Comparison of ENCODE assay signal across 9 mouse cellular contexts in the genomic region with DNA sequence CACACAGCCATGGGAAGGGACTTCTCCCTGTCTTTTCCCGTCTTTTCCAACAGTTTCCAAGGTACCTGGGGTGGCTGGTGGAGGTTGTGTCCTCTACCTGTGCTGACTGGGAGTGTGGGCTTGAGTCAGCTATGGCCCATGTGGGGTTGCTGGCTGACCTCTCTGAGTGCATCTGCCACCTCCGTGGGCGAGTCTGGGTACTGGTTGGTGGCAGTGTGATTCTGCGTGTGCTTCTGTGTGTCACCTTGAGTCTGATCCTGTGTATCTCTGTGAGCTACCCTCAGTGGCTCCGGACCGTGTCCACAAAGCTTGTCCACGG. TPM values are rescaled to one million over a fixed set of nuclear protein-coding genes. Genes with fewer than 3 reads are reported as not detected.
DNase-seq lines count a peak whose midpoint lies in the region; ATAC-seq and TF ChIP-seq lines count a peak whose summit lies in the region.
"Had no signal": no experiment of that assay in that cellular context is flagged by ENCODE, and none has a peak within 500 bp of the region (broad histone marks: within the 10 kb centered on the region; RNA-seq: fewer than 3 reads in every experiment).

No protein-coding gene starts in this region.

- H3K27me3 ChIP-seq in hindbrain, embryonic 10.5 days (ENCODE audit: insufficient read depth, poor library complexity, severe bottlenecking), result no peaks in the 10 kb centered on the region
- H3K27me3 ChIP-seq in midbrain, embryonic 10.5 days (ENCODE audit: low read depth, poor library complexity, severe bottlenecking), result no peaks in the 10 kb centered on the region

- peaks cover 12 to 33% of the 10 kb centered on the region in 2 experiments; a peak in 3 of 4 replicates for H3K4me1 ChIP-seq in ES-E14 (ENCODE audit: control insufficient read depth in 2 of 2, insufficient read depth in 2 of 2, low read length in 2 of 2, poor library complexity in 1 of 2)
- H3K4me1 ChIP-seq in hindbrain, embryonic 10.5 days (replicated peaks), result peaks cover 41% of the 10 kb centered on the region
- peaks cover 44% of the 10 kb centered on the region for H3K4me1 ChIP-seq in midbrain, embryonic 10.5 days

- H3K27ac ChIP-seq in ES-E14 (ENCODE audit: insufficient read depth, low read depth, low read length, poor library complexity, severe bottlenecking), result no peak overlapping the region
- no peak overlapping the region for H3K27ac ChIP-seq in hindbrain, embryonic 10.5 days
- H3K27ac ChIP-seq in midbrain, embryonic 10.5 days (replicated peaks), result no peak overlapping the region

- in situ Hi-C loops in ES-E14 (cut with MboI; ENCODE audit: low sequenced_read_pairs in 2 of 2, unreplicated experiment in 2 of 2), result no loop called here

- ATAC-seq in frontal cortex, adult (ENCODE audit: low TSS enrichment), result no peak
- no peak for ATAC-seq in megakaryocyte progenitor cell, adult 5-6 weeks (replicated peaks; ENCODE audit: poor library complexity)

- H3K9ac ChIP-seq in ES-E14 (ENCODE audit: insufficient read depth, low read depth, low read length, poor library complexity, severe bottlenecking), result peak overlapping the region; percentile 57

- H3K9me3 ChIP-seq in ES-E14 (ENCODE audit: control insufficient read depth, insufficient read depth, low read depth, low read length), result no peaks in the 10 kb centered on the region
- no peaks in the 10 kb centered on the region for H3K9me3 ChIP-seq in hindbrain, embryonic 10.5 days
- no peaks in the 10 kb centered on the region for H3K9me3 ChIP-seq in midbrain, embryonic 10.5 days (replicated peaks)

- no peaks in the 10 kb centered on the region for H3K36me3 ChIP-seq in ES-E14 (ENCODE audit: control insufficient read depth, insufficient read depth, low read length, poor library complexity, severe bottlenecking)
- H3K36me3 ChIP-seq in hindbrain, embryonic 10.5 days, result no peaks in the 10 kb centered on the region
- no peaks in the 10 kb centered on the region for H3K36me3 ChIP-seq in midbrain, embryonic 10.5 days

- DNase-seq in heart, adult 11 months, result peak; percentile 90
- DNase-seq in heart, postnatal 36 days, result no peak
- DNase-seq in ES-E14 (ENCODE audit: low read depth, low spot score), result no peak
- no peak for DNase-seq in hindbrain, embryonic 10.5 days (ENCODE audit: low spot score)
- DNase-seq in midbrain, embryonic 10.5 days (ENCODE audit: low spot score), result no peak
- no peak for DNase-seq in left cerebral cortex, adult 11 months (ENCODE audit: low spot score)
- DNase-seq: kidney, adult 18-20 months had no signal

- intact Hi-C loops in heart, postnatal 36 days (cut with DNase I), result loop anchor here (5.0 kb wide), 1 partner anchor 52 kb away; no protein-coding TSS in a partner anchor

- H3K4me3 ChIP-seq in ES-E14 (ENCODE audit: insufficient read depth in 1 of 2, low read depth in 1 of 2, low read length in 2 of 2, poor library complexity in 1 of 2, severe bottlenecking in 1 of 2), result peak overlapping the region in 1 of 2 experiments; percentile 80; a peak in 2 of 4 replicates
- peak overlapping the region; percentile 69 for H3K4me3 ChIP-seq in hindbrain, embryonic 10.5 days
- H3K4me3 ChIP-seq in midbrain, embryonic 10.5 days, result peak overlapping the region; percentile 89

- 78% methylated on average over 7 of the region's 7 CpGs for WGBS in hindbrain, embryonic 10.5 days
- WGBS in midbrain, embryonic 10.5 days, result 75% methylated on average over 7 of the region's 7 CpGs

TF ChIP-seq in ES-E14, 5 proteins besides CTCF, POLR2A, EP300 and RAD21:
- TF ChIP-seq ZC3H11A (IDR thresholded peaks at IDR 0.05; ENCODE audit: borderline replicate concordance, low read depth, low read length) (no peak), MAFK (IDR thresholded peaks at IDR 0.05; ENCODE audit: insufficient read depth, low read depth, low read length) (no peak), CHD2 (IDR thresholded peaks at IDR 0.05; ENCODE audit: low read depth, low read length) (no peak), HCFC1 (IDR thresholded peaks at IDR 0.05; ENCODE audit: borderline replicate concordance, insufficient read depth, low read length) (no peak), ZNF384 (IDR thresholded peaks at IDR 0.05; ENCODE audit: low read depth, low read length) (no peak)

RNA-seq across cellular contexts. Expression of a gene that starts 1.6 kb away (rescaled TPM):
- 10 to 100 TPM; 27.8 to 32.0 TPM for total RNA-seq in heart, postnatal 36 days (2021)
- total RNA-seq in ES-E14 (2012; rRNA removed), result 13.7 and 18.3 TPM in 2 replicates
- polyA plus RNA-seq in hindbrain, embryonic 10.5 days (2016; fragmentation: Nextera tagmentation; extraction: Ambion mirVana), result 24.0 and 29.6 TPM in 2 replicates
- polyA plus RNA-seq in midbrain, embryonic 10.5 days (2016; fragmentation: Nextera tagmentation; extraction: Ambion mirVana), result 20.7 and 29.0 TPM in 2 replicates
- 29.5 and 31.0 TPM in 2 replicates for total RNA-seq in megakaryocyte progenitor cell, adult 5-6 weeks (2015)
- total RNA-seq in megakaryocyte progenitor cell, adult 5-6 weeks (2017), result 33.4 and 44.1 TPM in 2 replicates

RNA-seq across cellular contexts. Expression of a gene that starts 11.4 kb away (rescaled TPM):
- 1 to 10 TPM; 6.8 to 7.6 TPM for total RNA-seq in heart, postnatal 36 days (2021)
- 19.1 and 20.0 TPM in 2 replicates for total RNA-seq in ES-E14 (2012; rRNA removed)
- polyA plus RNA-seq in hindbrain, embryonic 10.5 days (2016; fragmentation: Nextera tagmentation; extraction: Ambion mirVana), result 16.0 and 20.9 TPM in 2 replicates
- 17.0 and 17.4 TPM in 2 replicates for polyA plus RNA-seq in midbrain, embryonic 10.5 days (2016; fragmentation: Nextera tagmentation; extraction: Ambion mirVana)
- total RNA-seq in megakaryocyte progenitor cell, adult 5-6 weeks (2015), result 9.7 and 15.5 TPM in 2 replicates
- total RNA-seq in megakaryocyte progenitor cell, adult 5-6 weeks (2017), result 16.2 and 19.8 TPM in 2 replicates
